Mouse (Mus musculus) stomach, postnatal 0 days (tissue): ENCODE results near the gene Rfx7.

Experiments used
- CTCF ChIP-seq: IDR thresholded peaks from 2 replicates; pipeline ENCODE4 v1.5.1; 2016; ENCODE audit warnings: antibody characterized with exemption, low read depth, mild to moderate bottlenecking, moderate library complexity
- EP300 ChIP-seq: optimal IDR thresholded peaks from 2 replicates; pipeline ENCODE3; 2016; ENCODE audit warnings: antibody characterized with exemption

DNA sequence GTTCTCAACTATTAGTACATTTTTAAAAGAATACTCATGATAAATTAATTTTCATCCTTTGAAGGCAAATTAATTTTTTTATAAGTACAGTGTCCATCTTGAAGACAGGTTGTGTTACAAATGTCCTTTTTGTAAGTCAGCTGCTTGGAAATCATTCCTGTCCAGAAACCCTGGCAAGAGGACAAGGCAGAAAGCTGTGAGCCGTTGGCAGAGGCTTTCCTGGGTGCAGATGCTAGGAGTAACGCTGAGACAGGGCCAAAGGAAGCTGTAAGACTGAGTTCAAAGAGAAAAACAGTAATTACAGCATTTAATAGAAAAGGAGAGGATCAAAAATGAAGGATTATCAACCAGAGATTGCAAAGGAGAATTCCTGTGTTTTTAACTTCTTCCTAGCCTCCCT lies 81.8 kb downstream of the Rfx7 start:
- TF ChIP-seq CTCF (no peak), EP300 (no peak)
